Mouse (Mus musculus): Measurements from ENCODE around the gene Gm4922. TPM values are rescaled to one million over a fixed set of nuclear protein-coding genes. Genes with fewer than 3 reads are reported as not detected.

Gm4922 gene
- total RNA-seq, 2 experiments from 2014 or later = not detected

Other genes starting within 250 kb of the Gm4922 start
- 1 to 10 TPM; 3.9 to 4.0 TPM for gene Hebp2, start 240.7 kb downstream of the Gm4922 start, total RNA-seq (2021)
- 10 to 100 TPM; 83.5 to 90.3 TPM for gene Arfgef3, start 42.8 kb downstream of the Gm4922 start, total RNA-seq (2021)
- gene Perp, start 58.2 kb upstream of the Gm4922 start, total RNA-seq (2021) = 1 to 10 TPM; 3.6 to 6.0 TPM
- gene Tnfaip3, start 228.9 kb upstream of the Gm4922 start, total RNA-seq (2021) = 1 to 10 TPM; 4.5 to 4.6 TPM